Mouse (Mus musculus): ENCODE results near the gene Ric3.

- TF ChIP-seq CTCF (IDR thresholded peaks at IDR 0.05; ENCODE audit: low read depth, low read length), result no peak
- TF ChIP-seq POLR2A (IDR thresholded peaks at IDR 0.05; ENCODE audit: borderline replicate concordance, low read depth, low read length), result no peak
Measured at GRCm38 (mm10) chr7:109012998-109013625, 70.0 kb downstream of the Ric3 start.

Data from bone marrow macrophage, adult 2 months (primary cell).